Mouse (Mus musculus) spleen, adult 2 months (tissue): ENCODE measurements around the gene Col6a4.

Source experiments
- CTCF ChIP-seq: fragments of 200-500 bp; IDR thresholded peaks from 2 replicates; pipeline ENCODE4 v1.5.1; 2011; ENCODE audit warnings: mild to moderate bottlenecking, inconsistent platforms; ENCODE audit not compliant: insufficient read depth, insufficient read length, insufficient replicate concordance; ENCODE audit errors: extremely low read depth
- POLR2A ChIP-seq: fragments of 200-500 bp; IDR thresholded peaks from 2 replicates; pipeline ENCODE4 v1.6.1; 2011; ENCODE audit warnings: low read depth, low read length, inconsistent platforms

DNA sequence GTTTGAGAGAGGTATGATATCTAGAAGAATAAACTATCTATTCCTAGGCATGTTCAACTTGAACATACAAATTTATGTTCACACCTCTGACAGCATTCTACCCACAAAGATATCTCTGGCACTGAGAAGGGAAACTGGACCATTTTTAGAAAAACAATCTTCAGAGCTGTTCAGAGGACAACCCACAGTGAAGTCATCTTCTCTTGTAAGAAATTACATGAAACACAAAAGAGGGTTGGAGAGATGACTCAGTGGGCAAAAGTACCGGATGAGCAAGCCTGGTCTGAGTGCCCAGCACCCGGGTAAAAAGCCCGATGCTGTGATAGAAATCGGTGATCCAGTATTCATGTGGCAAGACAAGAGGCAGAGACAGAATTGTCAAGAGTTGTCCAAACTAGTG lies 43.1 kb downstream of the Col6a4 start:
- TF ChIP-seq CTCF (no peak), POLR2A (no peak)
